Mouse (Mus musculus): ENCODE results near the gene Barhl2. TPM values are rescaled to one million over a fixed set of nuclear protein-coding genes. Genes with fewer than 3 reads are reported as not detected.

Gene Barhl2
- polyA plus RNA-seq, 1 experiment: not detected

DNA sequence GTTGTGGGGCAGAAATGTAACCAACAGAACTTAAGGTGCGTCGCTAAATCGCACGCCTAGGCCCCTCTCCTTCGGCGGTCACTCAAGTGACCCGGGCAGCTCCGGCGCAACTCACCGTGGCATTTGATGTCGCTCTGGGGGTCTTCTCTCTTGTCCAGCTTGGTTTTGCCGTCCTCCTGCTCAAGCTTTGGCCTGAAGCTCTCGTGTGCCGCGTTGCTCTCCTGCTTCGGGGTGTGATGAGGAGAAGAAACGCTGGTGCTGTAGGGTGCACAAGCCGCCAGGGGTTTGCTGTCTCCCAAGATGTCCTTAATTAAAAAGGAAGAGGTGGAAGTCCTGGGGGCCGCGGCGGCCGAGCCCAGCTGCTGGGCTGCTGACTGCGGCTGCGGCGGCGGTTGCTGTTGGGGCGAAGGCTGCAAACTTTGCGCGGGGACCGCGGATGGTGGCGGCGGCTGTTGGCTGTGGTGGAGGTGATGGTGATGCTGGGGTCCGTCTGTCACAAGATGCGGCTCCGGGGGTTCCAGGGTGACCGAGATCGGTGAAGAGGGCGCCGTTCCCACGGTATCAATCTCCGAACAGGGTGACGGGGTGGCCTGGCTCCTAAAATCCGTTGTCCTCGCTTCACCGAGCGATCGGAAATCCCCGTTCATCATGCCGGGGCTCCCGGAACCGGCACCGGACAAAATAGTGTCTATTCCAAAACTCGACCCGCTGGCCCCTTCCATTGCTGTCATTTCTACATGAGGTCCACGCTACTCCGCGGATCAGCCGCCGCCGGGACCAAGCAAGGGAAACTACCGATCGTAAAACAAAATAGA, 648 bp downstream of the Barhl2 start:
- Histone ChIP-seq H3K27me3 (ENCODE audit: control insufficient read depth, insufficient read depth, insufficient read length) (peaks cover 57% of the 10 kb centered on the region), H3K4me3 (ENCODE audit: insufficient read depth, poor library complexity, severe bottlenecking) (no peak overlapping the region)

DNA sequence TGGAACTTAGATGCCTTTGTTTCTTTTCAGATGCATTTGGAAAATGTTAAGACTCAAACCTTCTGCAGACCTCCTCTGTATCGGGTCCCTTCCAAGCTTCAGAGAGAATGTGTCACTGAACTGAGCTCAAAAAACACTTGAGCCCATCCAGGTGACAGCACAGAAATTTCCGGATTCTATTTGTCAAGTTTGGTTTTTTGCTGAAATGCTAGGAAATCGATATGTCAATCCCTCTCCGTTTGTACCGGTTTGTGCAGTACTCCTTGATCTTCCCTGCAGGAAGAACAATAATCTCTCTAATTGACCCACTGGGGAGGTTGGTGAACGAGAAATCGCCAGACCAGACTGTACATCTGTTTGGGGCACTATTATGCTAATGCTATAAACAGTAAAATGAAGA, 2.0 kb downstream of the Barhl2 start:
- Histone ChIP-seq H3K36me3 (ENCODE audit: control insufficient read depth, insufficient read depth) (no peaks in the 10 kb centered on the region), H3K4me3 (ENCODE audit: insufficient read depth, poor library complexity, severe bottlenecking) (no peak overlapping the region), H3K27me3 (ENCODE audit: control insufficient read depth, insufficient read depth, insufficient read length) (peaks cover 66% of the 10 kb centered on the region), H3K79me3 (ENCODE audit: low read depth) (no peaks in the 10 kb centered on the region), H3ac (ENCODE audit: control insufficient read depth, insufficient read length, low read depth) (no peak overlapping the region), H3K79me2 (ENCODE audit: control insufficient read depth, insufficient read depth) (no peaks in the 10 kb centered on the region)
- no peak for TF ChIP-seq MYOD1 (IDR thresholded peaks at IDR 0.05; ENCODE audit: control insufficient read depth, insufficient read length, low read depth)
- TF ChIP-seq FOSL1 (IDR thresholded peaks at IDR 0.05; ENCODE audit: insufficient read depth, low read length, poor library complexity, severe bottlenecking): no peak
- no peak for TF ChIP-seq MAX (IDR thresholded peaks at IDR 0.05)
- TF ChIP-seq MYOG (IDR thresholded peaks at IDR 0.05; ENCODE audit: control insufficient read depth, extremely low read depth, insufficient read length): no peak
- TF ChIP-seq CTCF (IDR thresholded peaks at IDR 0.05; ENCODE audit: control insufficient read depth, insufficient read depth, insufficient read length): no peak
- TF ChIP-seq USF1 (IDR thresholded peaks at IDR 0.05; ENCODE audit: low read depth): no peak
- TF ChIP-seq CEBPB (IDR thresholded peaks at IDR 0.05; ENCODE audit: low read depth): no peak

More for the DNA sequence above, 648 bp downstream of the Barhl2 start:
- Histone ChIP-seq H3K79me3 (ENCODE audit: low read depth) (no peaks in the 10 kb centered on the region), H3ac (ENCODE audit: control insufficient read depth, insufficient read length, low read depth) (no peak overlapping the region), H3K79me2 (ENCODE audit: control insufficient read depth, insufficient read depth) (no peaks in the 10 kb centered on the region), H3K36me3 (ENCODE audit: control insufficient read depth, insufficient read depth) (no peaks in the 10 kb centered on the region)
- no peak for TF ChIP-seq MYOG (IDR thresholded peaks at IDR 0.05; ENCODE audit: control insufficient read depth, extremely low read depth, insufficient read length)
- TF ChIP-seq CTCF (IDR thresholded peaks at IDR 0.05; ENCODE audit: control insufficient read depth, insufficient read depth, insufficient read length): no peak
- no peak for TF ChIP-seq USF1 (IDR thresholded peaks at IDR 0.05; ENCODE audit: low read depth)
- no peak for TF ChIP-seq CEBPB (IDR thresholded peaks at IDR 0.05; ENCODE audit: low read depth)
- TF ChIP-seq FOSL1 (IDR thresholded peaks at IDR 0.05; ENCODE audit: insufficient read depth, low read length, poor library complexity, severe bottlenecking): no peak
- no peak for TF ChIP-seq MAX (IDR thresholded peaks at IDR 0.05)
- no peak for TF ChIP-seq MYOD1 (IDR thresholded peaks at IDR 0.05; ENCODE audit: control insufficient read depth, insufficient read length, low read depth)

DNA sequence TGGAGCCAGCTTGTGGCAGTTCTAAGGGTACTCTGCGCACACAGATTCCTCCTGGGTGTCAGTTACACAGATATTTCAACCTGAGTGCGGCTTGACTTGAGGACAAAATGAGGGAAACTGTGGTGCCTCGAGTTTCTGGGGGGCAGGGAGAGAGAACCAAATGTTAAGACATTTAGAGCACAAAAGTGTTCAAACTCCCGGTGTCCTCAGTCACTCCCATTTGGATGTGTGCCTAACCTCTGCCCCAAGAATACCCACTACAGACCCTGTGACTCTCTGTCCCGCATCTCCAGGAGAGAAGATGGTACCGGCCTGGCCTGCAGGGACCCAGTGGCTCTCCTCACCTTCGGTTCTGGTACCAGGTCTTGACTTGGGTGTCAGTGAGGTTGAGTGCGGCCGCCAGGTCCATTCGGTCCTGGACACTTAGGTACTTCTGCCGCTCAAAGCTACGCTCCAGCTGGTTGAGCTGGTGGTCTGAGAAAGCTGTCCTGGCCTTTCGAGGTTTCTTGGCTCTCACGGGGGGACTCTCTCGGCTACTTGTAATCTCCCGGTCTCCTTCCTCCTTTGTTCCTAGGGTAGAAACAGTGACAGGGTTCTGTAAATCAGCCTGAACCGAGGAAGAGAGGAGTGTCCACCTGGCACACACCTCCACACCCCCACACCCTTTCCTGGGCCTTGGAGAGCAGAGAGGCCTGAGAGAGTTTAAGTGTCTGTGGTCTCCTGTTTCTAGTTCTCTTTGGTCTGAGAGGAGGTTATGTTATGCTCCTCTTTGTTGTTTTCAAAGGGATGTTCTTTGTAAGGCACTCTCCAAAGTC, 2.7 kb downstream of the Barhl2 start:
- Histone ChIP-seq H3K4me3 (ENCODE audit: insufficient read depth, poor library complexity, severe bottlenecking) (no peak overlapping the region), H3ac (ENCODE audit: control insufficient read depth, insufficient read length, low read depth) (no peak overlapping the region), H3K79me2 (ENCODE audit: control insufficient read depth, insufficient read depth) (no peaks in the 10 kb centered on the region), H3K27me3 (ENCODE audit: control insufficient read depth, insufficient read depth, insufficient read length) (peaks cover 66% of the 10 kb centered on the region), H3K79me3 (ENCODE audit: low read depth) (no peaks in the 10 kb centered on the region), H3K36me3 (ENCODE audit: control insufficient read depth, insufficient read depth) (no peaks in the 10 kb centered on the region)
- no peak for TF ChIP-seq MYOG (IDR thresholded peaks at IDR 0.05; ENCODE audit: control insufficient read depth, extremely low read depth, insufficient read length)
- TF ChIP-seq USF1 (IDR thresholded peaks at IDR 0.05; ENCODE audit: low read depth): no peak

DNA sequence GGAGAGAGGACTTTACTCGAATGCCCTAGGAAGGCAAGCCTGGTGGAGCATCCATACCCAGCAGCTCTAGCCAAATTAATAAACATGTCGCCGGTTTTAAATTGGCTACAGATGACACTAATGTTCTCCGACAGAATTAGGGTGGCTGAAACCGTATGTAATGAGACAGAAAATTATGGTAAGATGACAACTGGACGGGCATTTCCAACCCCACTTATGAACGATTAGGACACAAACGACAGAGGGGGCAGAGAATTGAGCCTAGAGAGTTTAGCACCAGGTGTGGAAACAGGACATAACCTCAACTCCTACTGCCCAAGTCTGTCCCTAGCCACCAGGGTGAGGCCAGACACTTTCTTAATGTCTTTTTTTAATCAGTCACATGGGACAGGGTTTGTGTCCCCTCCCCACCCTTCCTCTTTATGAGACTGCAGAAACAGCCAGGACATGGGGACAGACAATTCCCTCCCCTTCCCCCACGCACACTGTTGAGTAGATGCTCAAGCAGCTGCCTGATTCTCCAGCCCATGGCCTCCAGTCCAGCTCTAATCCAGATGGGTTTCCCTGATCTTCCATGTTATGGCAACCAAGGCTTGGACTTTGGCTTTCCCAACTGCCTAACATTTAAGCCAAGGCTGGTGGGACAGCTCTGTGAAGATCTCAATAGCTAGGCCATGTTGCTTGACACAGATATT, 3.4 kb downstream of the Barhl2 start:
- H3ac ChIP-seq (ENCODE audit: control insufficient read depth, insufficient read length, low read depth): no peak overlapping the region
- peaks cover 61% of the 10 kb centered on the region for H3K27me3 ChIP-seq (ENCODE audit: control insufficient read depth, insufficient read depth, insufficient read length)
- H3K36me3 ChIP-seq (ENCODE audit: control insufficient read depth, insufficient read depth): no peaks in the 10 kb centered on the region
- no peaks in the 10 kb centered on the region for H3K79me2 ChIP-seq (ENCODE audit: control insufficient read depth, insufficient read depth)
- no peaks in the 10 kb centered on the region for H3K79me3 ChIP-seq (ENCODE audit: low read depth)
- H3K4me3 ChIP-seq (ENCODE audit: insufficient read depth, poor library complexity, severe bottlenecking): no peak overlapping the region
- TF ChIP-seq MAX (IDR thresholded peaks at IDR 0.05) (no peak), CEBPB (IDR thresholded peaks at IDR 0.05; ENCODE audit: low read depth) (no peak), USF1 (IDR thresholded peaks at IDR 0.05; ENCODE audit: low read depth) (no peak), FOSL1 (IDR thresholded peaks at IDR 0.05; ENCODE audit: insufficient read depth, low read length, poor library complexity, severe bottlenecking) (no peak), MYOG (IDR thresholded peaks at IDR 0.05; ENCODE audit: control insufficient read depth, extremely low read depth, insufficient read length) (no peak)

DNA sequence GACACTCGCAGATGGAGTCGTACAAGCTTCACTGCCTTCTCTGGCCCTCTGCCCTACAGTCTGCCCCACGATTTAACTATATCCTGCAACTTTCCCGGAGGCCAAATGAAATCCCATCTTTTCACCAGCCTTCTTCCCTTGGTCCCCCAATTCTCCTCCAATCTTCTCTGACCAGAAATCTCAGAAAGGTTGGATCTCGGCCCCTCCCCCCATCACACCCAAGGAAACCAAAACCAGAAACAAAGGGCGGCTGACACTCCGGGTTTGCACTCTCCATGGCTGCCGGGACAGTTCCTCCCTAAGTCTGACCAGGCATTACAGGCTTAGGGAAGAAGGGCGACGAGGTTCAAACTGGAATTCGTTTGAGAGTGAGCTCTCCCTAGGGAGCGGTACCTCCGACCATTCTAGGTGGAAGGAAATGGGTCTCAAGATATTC, 4.1 kb downstream of the Barhl2 start:
- H3K27me3 ChIP-seq (ENCODE audit: control insufficient read depth, insufficient read depth, insufficient read length): peaks cover 56% of the 10 kb centered on the region
- H3K79me3 ChIP-seq (ENCODE audit: low read depth): no peaks in the 10 kb centered on the region
- no peaks in the 10 kb centered on the region for H3K79me2 ChIP-seq (ENCODE audit: control insufficient read depth, insufficient read depth)
- no peaks in the 10 kb centered on the region for H3K36me3 ChIP-seq (ENCODE audit: control insufficient read depth, insufficient read depth)
- TF ChIP-seq USF1 (IDR thresholded peaks at IDR 0.05; ENCODE audit: low read depth): no peak
- TF ChIP-seq CEBPB (IDR thresholded peaks at IDR 0.05; ENCODE audit: low read depth): no peak
- TF ChIP-seq CTCF (IDR thresholded peaks at IDR 0.05; ENCODE audit: control insufficient read depth, insufficient read depth, insufficient read length): no peak
- TF ChIP-seq MAX (IDR thresholded peaks at IDR 0.05): no peak
- no peak for TF ChIP-seq MYOD1 (IDR thresholded peaks at IDR 0.05; ENCODE audit: control insufficient read depth, insufficient read length, low read depth)
- no peak overlapping the region for H3K4me3 ChIP-seq (ENCODE audit: insufficient read depth, poor library complexity, severe bottlenecking)
- H3ac ChIP-seq (ENCODE audit: control insufficient read depth, insufficient read length, low read depth): no peak overlapping the region

Data from C2C12 (cell line).